In the genomic region with DNA sequence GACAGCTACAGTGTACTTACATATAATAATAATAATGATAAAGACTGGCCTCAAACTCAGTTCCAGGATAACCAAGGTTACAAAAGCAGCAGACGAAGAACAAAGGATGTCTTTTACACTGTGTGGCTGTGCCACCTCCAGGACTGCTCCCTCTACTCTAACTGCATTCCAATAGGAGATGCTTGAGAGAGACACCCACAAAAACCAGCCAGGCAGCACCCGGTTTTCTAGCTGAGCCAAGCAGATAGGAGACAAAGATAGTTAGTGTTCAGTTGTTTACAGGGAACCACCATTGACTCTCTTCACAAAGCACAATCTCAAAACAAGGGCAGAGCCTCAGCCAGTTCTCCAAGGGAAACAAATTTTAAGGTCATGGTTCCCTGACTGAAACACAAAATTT, we compare ENCODE assay signal across 26 mouse cellular contexts. TPM values are rescaled to one million over a fixed set of nuclear protein-coding genes. Genes with fewer than 3 reads are reported as not detected.
DNase-seq lines count a peak whose midpoint lies in the region; ATAC-seq and TF ChIP-seq lines count a peak whose summit lies in the region.
"Had no signal": no experiment of that assay in that cellular context is flagged by ENCODE, and none has a peak within 500 bp of the region (broad histone marks: within the 10 kb centered on the region; RNA-seq: fewer than 3 reads in every experiment).

No protein-coding gene starts in this region.

- no peak for TF ChIP-seq EP300 in liver, postnatal 0 days (IDR thresholded peaks at IDR 0.05; ENCODE audit: low read depth)

- no peak for TF ChIP-seq CTCF in liver, postnatal 0 days (IDR thresholded peaks at IDR 0.05; ENCODE audit: low read depth)
- TF ChIP-seq CTCF in small intestine, adult 2 months (IDR thresholded peaks at IDR 0.05; ENCODE audit: extremely low read depth, insufficient read length, insufficient replicate concordance, low read depth, low read length): no peak

- peak overlapping the region; percentile 24 for H3K4me2 ChIP-seq in liver, embryonic 12.5 days
- no peak overlapping the region for H3K4me2 ChIP-seq in liver, postnatal 0 days (ENCODE audit: low read depth, low read length)
- H3K4me2 ChIP-seq in intestine, embryonic 16.5 days (ENCODE audit: low read depth, low read length): 0 out of 2 replicates have a peak overlapping the region, but pooled peaks have one; percentile 28
- H3K4me2 ChIP-seq: embryonic facial prominence, embryonic 15.5 days had no signal

- WGBS in liver, embryonic 12.5 days (ENCODE audit: insufficient replicate concordance): 51% methylated on average over 2 of the region's 2 CpGs
- WGBS in liver, postnatal 0 days (ENCODE audit: insufficient replicate concordance): 57% methylated on average over 2 of the region's 2 CpGs
- 57% methylated on average over 2 of the region's 2 CpGs for WGBS in intestine, embryonic 16.5 days
- 37% methylated on average over 2 of the region's 2 CpGs for WGBS in small intestine, adult 2 months
- 71% methylated on average over 2 of the region's 2 CpGs for WGBS in limb, embryonic 10.5 days

- H3K4me1 ChIP-seq in liver, embryonic 12.5 days: peaks cover 85% of the 10 kb centered on the region
- peaks cover 18% of the 10 kb centered on the region for H3K4me1 ChIP-seq in liver, postnatal 0 days (ENCODE audit: insufficient read depth)
- H3K4me1 ChIP-seq in intestine, embryonic 16.5 days (ENCODE audit: control insufficient read depth, insufficient read depth, low read length): peaks cover 23% of the 10 kb centered on the region
- peaks cover 21% of the 10 kb centered on the region for H3K4me1 ChIP-seq in small intestine, adult 2 months (ENCODE audit: control insufficient read depth, insufficient read depth, insufficient read length, low read length)
- H3K4me1 ChIP-seq in limb, embryonic 10.5 days: peaks cover 30% of the 10 kb centered on the region

- no peak for DNase-seq in liver, postnatal 0 days
- DNase-seq in T-cell, adult 2 months (ENCODE audit: low spot score): no peak
- no peak for DNase-seq in adrenal gland, postnatal 14 days
- DNase-seq in limb, embryonic 10.5 days (ENCODE audit: low spot score): no peak
- DNase-seq: adrenal gland, postnatal 25 days; cerebellum, adult 9-10 months; gastrocnemius, postnatal 10 days; heart, postnatal 4 days; kidney, adult 18-20 months; lung, postnatal 10 days; right cerebral cortex, postnatal 4 days had no signal

- H3K4me3 ChIP-seq in liver, embryonic 12.5 days: no peak overlapping the region
- H3K4me3 ChIP-seq in liver, postnatal 0 days (ENCODE audit: low read depth, low read length): no peak overlapping the region
- no peak overlapping the region for H3K4me3 ChIP-seq in intestine, embryonic 16.5 days (ENCODE audit: low read length)
- H3K4me3 ChIP-seq in small intestine, adult 2 months (ENCODE audit: low read depth, low read length): no peak overlapping the region
- no peak overlapping the region for H3K4me3 ChIP-seq in limb, embryonic 10.5 days
- H3K4me3 ChIP-seq: embryonic facial prominence, embryonic 15.5 days; heart, embryonic 10.5 days; midbrain, embryonic 10.5 days had no signal

- H3K27me3 ChIP-seq in liver, embryonic 12.5 days (replicated peaks): no peaks in the 10 kb centered on the region
- no peaks in the 10 kb centered on the region for H3K27me3 ChIP-seq in liver, postnatal 0 days (ENCODE audit: insufficient read depth, low read length)
- H3K27me3 ChIP-seq in intestine, embryonic 16.5 days (replicated peaks; ENCODE audit: control insufficient read depth, insufficient read depth, low read length): no peaks in the 10 kb centered on the region
- H3K27me3 ChIP-seq in small intestine, adult 2 months (ENCODE audit: control insufficient read depth, insufficient read depth, low read length): no peaks in the 10 kb centered on the region
- no peaks in the 10 kb centered on the region for H3K27me3 ChIP-seq in limb, embryonic 10.5 days (ENCODE audit: low read depth, poor library complexity, severe bottlenecking)
- H3K27me3 ChIP-seq: embryonic facial prominence, embryonic 15.5 days had no signal

- no peak for ATAC-seq in liver, embryonic 12.5 days
- ATAC-seq in liver, postnatal 0 days: no peak
- no peak for ATAC-seq in intestine, embryonic 16.5 days
- ATAC-seq: forebrain, embryonic 14.5 days; hindbrain, embryonic 16.5 days had no signal

- H3K36me3 ChIP-seq in liver, embryonic 12.5 days: no peaks in the 10 kb centered on the region
- no peaks in the 10 kb centered on the region for H3K36me3 ChIP-seq in liver, postnatal 0 days (replicated peaks; ENCODE audit: insufficient read depth, low read length)
- no peaks in the 10 kb centered on the region for H3K36me3 ChIP-seq in intestine, embryonic 16.5 days (ENCODE audit: control insufficient read depth, insufficient read depth, low read length)
- H3K36me3 ChIP-seq in small intestine, adult 2 months (ENCODE audit: control insufficient read depth, insufficient read depth, low read length): peaks cover 1% of the 10 kb centered on the region; the same call in 1 of the 2 replicates
- H3K36me3 ChIP-seq in limb, embryonic 10.5 days: no peaks in the 10 kb centered on the region
- H3K36me3 ChIP-seq: embryonic facial prominence, embryonic 15.5 days; heart, embryonic 10.5 days; midbrain, embryonic 10.5 days had no signal

- H3K27ac ChIP-seq in liver, embryonic 12.5 days: peak overlapping the region; percentile 53
- H3K27ac ChIP-seq in liver, postnatal 0 days (ENCODE audit: low read depth): no peak overlapping the region
- H3K27ac ChIP-seq in intestine, embryonic 16.5 days (ENCODE audit: low read length): peak overlapping the region; percentile 74
- H3K27ac ChIP-seq in small intestine, adult 2 months (ENCODE audit: insufficient read depth, low read depth, low read length): peak overlapping the region; percentile 95
- H3K27ac ChIP-seq in limb, embryonic 10.5 days: no peak overlapping the region
- H3K27ac ChIP-seq: embryonic facial prominence, embryonic 15.5 days; heart, embryonic 10.5 days; kidney, postnatal 0 days; midbrain, embryonic 10.5 days had no signal

- H3K9me3 ChIP-seq in liver, embryonic 12.5 days (replicated peaks): no peaks in the 10 kb centered on the region
- no peaks in the 10 kb centered on the region for H3K9me3 ChIP-seq in liver, postnatal 0 days (ENCODE audit: low read length)
- no peaks in the 10 kb centered on the region for H3K9me3 ChIP-seq in intestine, embryonic 16.5 days (ENCODE audit: control insufficient read depth, low read length)
- no peaks in the 10 kb centered on the region for H3K9me3 ChIP-seq in limb, embryonic 10.5 days (replicated peaks)
- H3K9me3 ChIP-seq: embryonic facial prominence, embryonic 15.5 days; heart, embryonic 10.5 days; midbrain, embryonic 10.5 days had no signal

- TF ChIP-seq POLR2A in small intestine, adult 2 months (IDR thresholded peaks at IDR 0.05; ENCODE audit: low read depth, low read length): no peak

- H3K9ac ChIP-seq in liver, embryonic 12.5 days: no peak overlapping the region
- H3K9ac ChIP-seq in liver, postnatal 0 days (replicated peaks): no peak overlapping the region
- no peak overlapping the region for H3K9ac ChIP-seq in intestine, embryonic 16.5 days (ENCODE audit: low read depth, low read length)
- H3K9ac ChIP-seq: embryonic facial prominence, embryonic 15.5 days had no signal

RNA-seq across cellular contexts. Expression of gene Fam234a, which starts 4.5 kb away (rescaled TPM):
- polyA plus RNA-seq in liver, embryonic 12.5 days (2016; fragmentation: Nextera tagmentation; extraction: Ambion mirVana): 12.1 and 13.1 TPM in 2 replicates
- 23.4 and 25.2 TPM in 2 replicates for polyA plus RNA-seq in liver, postnatal 0 days (2015; fragmentation: Nextera tagmentation; extraction: Ambion mirVana)
- polyA plus RNA-seq in intestine, embryonic 16.5 days (2015; fragmentation: Nextera tagmentation; extraction: Ambion mirVana): 123 and 129 TPM in 2 replicates
- 154 and 290 TPM in 2 replicates for polyA plus RNA-seq in small intestine, adult 2 months (2012; rRNA removed)
- 97.7 and 98.1 TPM in 2 replicates for total RNA-seq in adrenal gland, postnatal 14 days (2021)
- 21.5 and 28.0 TPM in 2 replicates for polyA plus RNA-seq in limb, embryonic 10.5 days (2016; fragmentation: Nextera tagmentation; extraction: Ambion mirVana)

RNA-seq across cellular contexts. Expression of gene Luc7l, which starts 13.1 kb away (rescaled TPM):
- 59.4 and 62.6 TPM in 2 replicates for polyA plus RNA-seq in liver, embryonic 12.5 days (2016; fragmentation: Nextera tagmentation; extraction: Ambion mirVana)
- 21.7 and 21.8 TPM in 2 replicates for polyA plus RNA-seq in liver, postnatal 0 days (2015; fragmentation: Nextera tagmentation; extraction: Ambion mirVana)
- polyA plus RNA-seq in intestine, embryonic 16.5 days (2015; fragmentation: Nextera tagmentation; extraction: Ambion mirVana): 68.2 and 72.2 TPM in 2 replicates
- 6.4 and 6.9 TPM in 2 replicates for polyA plus RNA-seq in small intestine, adult 2 months (2012; rRNA removed)
- total RNA-seq in adrenal gland, postnatal 14 days (2021): 56.1 and 59.3 TPM in 2 replicates
- polyA plus RNA-seq in limb, embryonic 10.5 days (2016; fragmentation: Nextera tagmentation; extraction: Ambion mirVana): 136 and 137 TPM in 2 replicates

RNA-seq across cellular contexts. Expression of gene Arhgdig, which starts 32.0 kb away (rescaled TPM):
- polyA plus RNA-seq in liver, embryonic 12.5 days (2016; fragmentation: Nextera tagmentation; extraction: Ambion mirVana): 36.1 and 36.9 TPM in 2 replicates
- 3.1 and 4.9 TPM in 2 replicates for polyA plus RNA-seq in liver, postnatal 0 days (2015; fragmentation: Nextera tagmentation; extraction: Ambion mirVana)
- 14.8 and 17.3 TPM in 2 replicates for polyA plus RNA-seq in intestine, embryonic 16.5 days (2015; fragmentation: Nextera tagmentation; extraction: Ambion mirVana)
- polyA plus RNA-seq in small intestine, adult 2 months (2012; rRNA removed): 3.2 and 44.6 TPM in 2 replicates
- total RNA-seq in adrenal gland, postnatal 14 days (2021): 8.5 and 9.2 TPM in 2 replicates
- 2.0 and 4.2 TPM in 2 replicates for polyA plus RNA-seq in limb, embryonic 10.5 days (2016; fragmentation: Nextera tagmentation; extraction: Ambion mirVana)
- total RNA-seq: common myeloid progenitor, adult 5-6 weeks; liver, adult 2 months had no signal
- polyA plus RNA-seq: liver, adult 2 months had no signal

RNA-seq across cellular contexts. Expression of gene Rgs11, which starts 36.8 kb away (rescaled TPM):
- 0.99 and 1.0 TPM in 2 replicates for polyA plus RNA-seq in liver, embryonic 12.5 days (2016; fragmentation: Nextera tagmentation; extraction: Ambion mirVana)
- polyA plus RNA-seq in liver, postnatal 0 days (2015; fragmentation: Nextera tagmentation; extraction: Ambion mirVana): 0.21 TPM in 1 of 2 replicates, not detected in the other
- polyA plus RNA-seq in intestine, embryonic 16.5 days (2015; fragmentation: Nextera tagmentation; extraction: Ambion mirVana): 13.4 and 15.2 TPM in 2 replicates
- polyA plus RNA-seq in small intestine, adult 2 months (2012; rRNA removed): 3.8 and 29.7 TPM in 2 replicates
- 17.9 and 20.4 TPM in 2 replicates for total RNA-seq in adrenal gland, postnatal 14 days (2021)
- 1.3 and 1.5 TPM in 2 replicates for polyA plus RNA-seq in limb, embryonic 10.5 days (2016; fragmentation: Nextera tagmentation; extraction: Ambion mirVana)
- total RNA-seq: granulocyte monocyte progenitor cell, adult 5-6 weeks had no signal
- polyA plus RNA-seq: C2C12 had no signal

RNA-seq across cellular contexts. Expression of gene Pdia2, which starts 40.7 kb away (rescaled TPM):
- 96.4 and 96.5 TPM in 2 replicates for polyA plus RNA-seq in liver, embryonic 12.5 days (2016; fragmentation: Nextera tagmentation; extraction: Ambion mirVana)
- polyA plus RNA-seq in liver, postnatal 0 days (2015; fragmentation: Nextera tagmentation; extraction: Ambion mirVana): 18.8 and 20.5 TPM in 2 replicates
- polyA plus RNA-seq in intestine, embryonic 16.5 days (2015; fragmentation: Nextera tagmentation; extraction: Ambion mirVana): 104 and 149 TPM in 2 replicates
- polyA plus RNA-seq in small intestine, adult 2 months (2012; rRNA removed): 1.6 and 247 TPM in 2 replicates
- total RNA-seq in adrenal gland, postnatal 14 days (2021): 1.4 and 1.5 TPM in 2 replicates
- polyA plus RNA-seq in limb, embryonic 10.5 days (2016; fragmentation: Nextera tagmentation; extraction: Ambion mirVana): 0.53 and 0.58 TPM in 2 replicates
- total RNA-seq: granulocyte monocyte progenitor cell, adult 5-6 weeks; heart, postnatal 4 days; midbrain, postnatal 0 days had no signal
- polyA plus RNA-seq: forebrain, embryonic 14.5 days; liver, adult 2 months; midbrain, postnatal 0 days; testis, adult 2 months had no signal

Comparison
In these comparisons a context has a peak if more than half of its experiments do, and no peak if none do; other contexts are left out.
1. H3K27ac ChIP-seq: peak in liver, embryonic 12.5 days (single experiment), intestine, embryonic 16.5 days (single experiment) and small intestine, adult 2 months (single experiment); none in liver, postnatal 0 days (single experiment) and limb, embryonic 10.5 days (single experiment).